Mouse (Mus musculus): ENCODE data around the gene Aggf1. TPM values are rescaled to one million over a fixed set of nuclear protein-coding genes. Genes with fewer than 3 reads are reported as not detected.
A peak's percentile ranks its signal among the peaks of the same experiment; 100 is the strongest.

Gene Aggf1
- polyA plus RNA-seq, 1 experiment from 2014 or later: 40.2 TPM

GRCm38 (mm10) chr13:95325907-95326550 is 49.1 kb downstream of the Aggf1 start:
- H3K9ac ChIP-seq (ENCODE audit: low read depth, low read length): peak overlapping the region; percentile 99
- peak overlapping the region; percentile 83 for H3K4me3 ChIP-seq (ENCODE audit: low read length)
- no peak for ATAC-seq (ENCODE audit: low FRiP score, low TSS enrichment)
- H3K27ac ChIP-seq (ENCODE audit: low read depth, low read length): peak overlapping the region; percentile 100
- WGBS: 6% methylated on average over 5 of the region's 5 CpGs
- H3K4me1 ChIP-seq (ENCODE audit: control insufficient read depth, insufficient read depth, low read length): peaks cover 15% of the 10 kb centered on the region; the same call in 1 of the 2 replicates
- H3K36me3 ChIP-seq (ENCODE audit: control insufficient read depth, insufficient read depth, low read length): no peaks in the 10 kb centered on the region; the same call in 1 of the 2 replicates
- peak overlapping the region; percentile 79 for H3K4me2 ChIP-seq (replicated peaks; ENCODE audit: low read depth, low read length)
- H3K27me3 ChIP-seq (ENCODE audit: control insufficient read depth, insufficient read depth, low read length): no peaks in the 10 kb centered on the region
- H3K9me3 ChIP-seq (ENCODE audit: control insufficient read depth, low read length): no peaks in the 10 kb centered on the region

GRCm38 (mm10) chr13:95325080-95325906 is 49.9 kb downstream of the Aggf1 start:
- peak overlapping the region; percentile 99 for H3K9ac ChIP-seq (ENCODE audit: low read depth, low read length)
- peak; percentile 80 for ATAC-seq (ENCODE audit: low FRiP score, low TSS enrichment)
- no peaks in the 10 kb centered on the region for H3K27me3 ChIP-seq (ENCODE audit: control insufficient read depth, insufficient read depth, low read length)
- WGBS: 1% methylated on average over 53 of the region's 63 CpGs
- peak overlapping the region; percentile 100 for H3K27ac ChIP-seq (ENCODE audit: low read depth, low read length)
- H3K9me3 ChIP-seq (ENCODE audit: control insufficient read depth, low read length): no peaks in the 10 kb centered on the region
- H3K4me1 ChIP-seq (ENCODE audit: control insufficient read depth, insufficient read depth, low read length): peaks cover 15% of the 10 kb centered on the region; the same call in 1 of the 2 replicates
- peak overlapping the region; percentile 79 for H3K4me2 ChIP-seq (replicated peaks; ENCODE audit: low read depth, low read length)
- peak overlapping the region; percentile 83 for H3K4me3 ChIP-seq (ENCODE audit: low read length)
- no peaks in the 10 kb centered on the region; the same call in 1 of the 2 replicates for H3K36me3 ChIP-seq (ENCODE audit: control insufficient read depth, insufficient read depth, low read length)

DNA sequence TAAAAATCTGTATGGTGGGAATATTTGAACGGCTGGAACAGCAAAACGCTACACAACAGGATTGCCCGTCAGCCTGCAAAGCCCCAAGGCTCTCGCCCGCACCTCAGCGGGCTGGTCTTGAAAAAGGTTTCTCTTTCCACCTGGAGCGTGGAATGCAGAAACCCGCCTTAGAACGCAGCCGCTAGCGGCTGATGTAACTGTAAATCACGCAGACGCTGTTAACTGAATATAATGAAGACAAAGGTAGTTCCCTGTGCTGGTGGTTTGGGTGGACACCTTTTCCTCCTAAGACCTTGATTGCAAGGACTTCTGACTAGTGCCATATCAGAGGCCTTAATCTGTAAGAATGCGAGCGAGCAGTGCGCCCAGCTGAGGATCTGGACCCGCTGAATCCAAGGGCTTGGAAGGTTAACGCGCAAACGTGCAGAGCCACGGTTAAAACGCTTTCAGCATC is 50.5 kb downstream of the Aggf1 start:
- peak overlapping the region; percentile 100 for H3K27ac ChIP-seq (ENCODE audit: low read depth, low read length)
- no peaks in the 10 kb centered on the region for H3K27me3 ChIP-seq (ENCODE audit: control insufficient read depth, insufficient read depth, low read length)
- H3K9ac ChIP-seq (ENCODE audit: low read depth, low read length): peak overlapping the region; percentile 99
- H3K4me1 ChIP-seq (ENCODE audit: control insufficient read depth, insufficient read depth, low read length): peaks cover 18% of the 10 kb centered on the region
- ATAC-seq (ENCODE audit: low FRiP score, low TSS enrichment): no peak
- peak overlapping the region; percentile 83 for H3K4me3 ChIP-seq (ENCODE audit: low read length)
- H3K4me2 ChIP-seq (replicated peaks; ENCODE audit: low read depth, low read length): peak overlapping the region; percentile 79
- 2% methylated on average over 22 of the region's 22 CpGs for WGBS
- no peaks in the 10 kb centered on the region for H3K9me3 ChIP-seq (ENCODE audit: control insufficient read depth, low read length)
- H3K36me3 ChIP-seq (ENCODE audit: control insufficient read depth, insufficient read depth, low read length): no peaks in the 10 kb centered on the region

- Histone ChIP-seq H3K4me1 (ENCODE audit: control insufficient read depth, insufficient read depth, low read length) (peaks cover 19% of the 10 kb centered on the region), H3K9me3 (ENCODE audit: control insufficient read depth, low read length) (no peaks in the 10 kb centered on the region), H3K36me3 (ENCODE audit: control insufficient read depth, insufficient read depth, low read length) (no peaks in the 10 kb centered on the region), H3K4me2 (replicated peaks; ENCODE audit: low read depth, low read length) (peak overlapping the region; percentile 79), H3K27ac (ENCODE audit: low read depth, low read length) (peak overlapping the region; percentile 100), H3K9ac (ENCODE audit: low read depth, low read length) (peak overlapping the region; percentile 99; the same call in 1 of the 2 replicates), H3K27me3 (ENCODE audit: control insufficient read depth, insufficient read depth, low read length) (no peaks in the 10 kb centered on the region), H3K4me3 (ENCODE audit: low read length) (peak overlapping the region; percentile 83)
- ATAC-seq (ENCODE audit: low FRiP score, low TSS enrichment): no peak
- 25% methylated on average over 15 of the region's 15 CpGs for WGBS
Observed at GRCm38 (mm10) chr13:95323950-95324625, 51.1 kb downstream of the Aggf1 start.

DNA sequence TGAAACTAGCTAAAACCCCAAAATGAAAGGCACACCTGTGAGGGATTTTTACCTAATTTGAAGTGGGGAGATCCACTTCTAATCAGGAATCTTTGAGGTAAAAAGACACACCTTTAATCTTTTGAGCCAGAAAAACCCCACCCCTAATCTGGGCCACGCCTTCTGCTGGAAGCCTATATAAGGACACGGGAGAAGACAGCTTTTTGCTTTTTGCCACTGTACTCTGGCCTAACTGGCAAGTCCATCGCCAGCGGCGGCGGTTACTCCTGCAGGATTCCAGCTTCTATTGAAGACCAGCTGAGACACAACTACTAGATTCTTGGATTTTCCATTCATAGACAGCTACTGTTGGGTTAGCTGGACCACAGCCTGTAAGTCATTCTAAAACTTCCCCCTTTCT is 51.8 kb downstream of the Aggf1 start, which contains the start of gene Zbed3:
Gene Zbed3, plus strand, starts transcription at position 213 of the 400 bp plus-strand sequence.
- Histone ChIP-seq H3K36me3 (ENCODE audit: control insufficient read depth, insufficient read depth, low read length) (no peaks in the 10 kb centered on the region), H3K4me3 (ENCODE audit: low read length) (peak within 1 kb of the TSS; percentile 83), H3K4me2 (replicated peaks; ENCODE audit: low read depth, low read length) (peak within 1 kb of the TSS; percentile 79), H3K9me3 (ENCODE audit: control insufficient read depth, low read length) (no peaks in the 10 kb centered on the region), H3K4me1 (ENCODE audit: control insufficient read depth, insufficient read depth, low read length) (peaks cover 19% of the 10 kb centered on the region), H3K9ac (ENCODE audit: low read depth, low read length) (peak within 1 kb of the TSS; percentile 99; the same call in 1 of the 2 replicates), H3K27me3 (ENCODE audit: control insufficient read depth, insufficient read depth, low read length) (no peaks in the 10 kb centered on the region), H3K27ac (ENCODE audit: low read depth, low read length) (peak within 1 kb of the TSS; percentile 100)
- WGBS: 87% methylated on average over 6 of the region's 6 CpGs
- ATAC-seq (ENCODE audit: low FRiP score, low TSS enrichment): no peak

- Histone ChIP-seq H3K27me3 (ENCODE audit: control insufficient read depth, insufficient read depth, low read length) (no peaks in the 10 kb centered on the region), H3K9ac (ENCODE audit: low read depth, low read length) (no peak overlapping the region), H3K27ac (ENCODE audit: low read depth, low read length) (peak overlapping the region; percentile 83), H3K4me1 (ENCODE audit: control insufficient read depth, insufficient read depth, low read length) (peaks cover 5% of the 10 kb centered on the region), H3K4me3 (ENCODE audit: low read length) (no peak overlapping the region), H3K4me2 (replicated peaks; ENCODE audit: low read depth, low read length) (no peak overlapping the region), H3K36me3 (ENCODE audit: control insufficient read depth, insufficient read depth, low read length) (no peaks in the 10 kb centered on the region), H3K9me3 (ENCODE audit: control insufficient read depth, low read length) (no peaks in the 10 kb centered on the region)
- WGBS: 8% methylated on average over 4 of the region's 4 CpGs
- no peak for ATAC-seq (ENCODE audit: low FRiP score, low TSS enrichment)
Observed at GRCm38 (mm10) chr13:95320451-95320850, 54.7 kb downstream of the Aggf1 start.

DNA sequence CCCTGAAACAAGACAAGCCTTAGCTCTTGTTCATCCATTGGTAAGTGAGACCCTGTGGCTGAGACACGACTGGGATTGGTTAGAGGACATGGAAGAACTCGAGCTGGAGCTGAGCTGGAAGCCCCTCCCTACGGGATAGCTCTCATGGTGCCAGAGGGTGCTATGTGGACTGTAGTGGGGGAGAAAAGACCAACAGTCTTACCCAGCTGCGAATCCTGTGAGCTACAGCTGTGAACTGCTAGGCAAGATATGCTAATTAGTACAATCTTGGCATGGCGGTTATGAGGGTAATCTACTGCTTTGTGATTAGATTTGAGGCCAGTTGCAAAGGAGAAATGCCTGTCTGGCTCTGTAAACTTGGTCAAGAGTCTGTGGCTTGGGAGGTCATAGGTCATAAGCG is 56.0 kb downstream of the Aggf1 start:
- no peaks in the 10 kb centered on the region for H3K27me3 ChIP-seq (ENCODE audit: control insufficient read depth, insufficient read depth, low read length)
- H3K4me2 ChIP-seq (replicated peaks; ENCODE audit: low read depth, low read length): no peak overlapping the region
- H3K4me1 ChIP-seq (ENCODE audit: control insufficient read depth, insufficient read depth, low read length): peaks cover 5% of the 10 kb centered on the region
- H3K27ac ChIP-seq (ENCODE audit: low read depth, low read length): 0 out of 2 replicates have a peak overlapping the region, but pooled peaks have one; percentile 83
- WGBS: 71% methylated on average over 6 of the region's 6 CpGs
- no peaks in the 10 kb centered on the region for H3K9me3 ChIP-seq (ENCODE audit: control insufficient read depth, low read length)
- no peak overlapping the region for H3K9ac ChIP-seq (ENCODE audit: low read depth, low read length)
- ATAC-seq (ENCODE audit: low FRiP score, low TSS enrichment): no peak
- no peaks in the 10 kb centered on the region for H3K36me3 ChIP-seq (ENCODE audit: control insufficient read depth, insufficient read depth, low read length)
- H3K4me3 ChIP-seq (ENCODE audit: low read length): no peak overlapping the region

GRCm38 (mm10) chr13:95312016-95312415 is 63.1 kb downstream of the Aggf1 start:
- Histone ChIP-seq H3K27me3 (ENCODE audit: control insufficient read depth, insufficient read depth, low read length) (no peaks in the 10 kb centered on the region), H3K4me2 (replicated peaks; ENCODE audit: low read depth, low read length) (no peak overlapping the region)

More at GRCm38 (mm10) chr13:95312016-95312415, 63.1 kb downstream of the Aggf1 start:
- H3K4me1 ChIP-seq (ENCODE audit: control insufficient read depth, insufficient read depth, low read length): peaks cover 2% of the 10 kb centered on the region; the same call in 1 of the 2 replicates
- no peak for ATAC-seq (ENCODE audit: low FRiP score, low TSS enrichment)
- H3K9ac ChIP-seq (ENCODE audit: low read depth, low read length): no peak overlapping the region
- H3K4me3 ChIP-seq (ENCODE audit: low read length): no peak overlapping the region
- 82% methylated on average over 6 of the region's 6 CpGs for WGBS
- no peaks in the 10 kb centered on the region for H3K36me3 ChIP-seq (ENCODE audit: control insufficient read depth, insufficient read depth, low read length)
- no peaks in the 10 kb centered on the region for H3K9me3 ChIP-seq (ENCODE audit: control insufficient read depth, low read length)
- no peak overlapping the region for H3K27ac ChIP-seq (ENCODE audit: low read depth, low read length)

All from kidney, embryonic 14.5 days (tissue).